Mouse (Mus musculus): ENCODE data around the gene Timm10. TPM values are rescaled to one million over a fixed set of nuclear protein-coding genes. Genes with fewer than 3 reads are reported as not detected.

Timm10 gene
- total and polyA plus RNA-seq, 3 experiments = 129 to 193 TPM; not detected in 1

DNA sequence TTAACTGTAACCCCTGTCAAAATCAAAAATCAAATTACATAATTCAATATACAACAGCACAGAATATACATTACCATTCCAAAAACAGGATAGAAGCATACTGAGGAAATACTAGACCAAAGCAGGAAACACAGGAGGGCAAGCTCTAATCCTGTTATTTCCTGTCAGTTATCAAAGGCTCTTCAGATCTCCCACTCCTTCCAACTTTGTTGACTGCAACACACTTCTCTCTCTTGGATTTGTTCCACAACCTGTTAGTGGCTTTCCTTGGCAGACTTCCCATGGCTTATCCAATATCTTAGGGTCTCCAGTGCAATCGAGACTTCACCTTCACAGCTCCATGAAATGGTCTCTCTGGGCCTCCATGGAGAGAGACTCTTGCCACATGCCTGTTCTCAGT lies 18.4 kb downstream of the Timm10 start:
- H3K27me3 ChIP-seq (ENCODE audit: control insufficient read depth in 1 of 2, insufficient read depth in 2 of 2, low read length in 2 of 2) = no peaks in the 10 kb centered on the region
- H3K27ac ChIP-seq (ENCODE audit: control insufficient read depth, low read depth, low read length) = no peak overlapping the region
- TF ChIP-seq E2F4 (IDR thresholded peaks at IDR 0.05; ENCODE audit: borderline replicate concordance, low read depth, low read length) = no peak
- TF ChIP-seq NRF1 (IDR thresholded peaks at IDR 0.05; ENCODE audit: insufficient read depth, low read depth, low read length, poor library complexity, severe bottlenecking) = no peak
- no peak for TF ChIP-seq MYB (IDR thresholded peaks at IDR 0.05; ENCODE audit: low read depth, low read length)
- peak; percentile 40; the same call in 1 of the 2 replicates for TF ChIP-seq ELF1 (IDR thresholded peaks at IDR 0.05; ENCODE audit: low read depth, low read length)
- TF ChIP-seq NELFE (IDR thresholded peaks at IDR 0.05; ENCODE audit: low read depth, low read length) = no peak
- TF ChIP-seq POLR2AphosphoS2 (IDR thresholded peaks at IDR 0.05; ENCODE audit: low read length) = 0 out of 2 replicates have a peak, but pooled peaks have one; percentile 51
- TF ChIP-seq SMC3 (IDR thresholded peaks at IDR 0.05; ENCODE audit: low read depth, low read length) = no peak
- no peak for TF ChIP-seq MAZ (IDR thresholded peaks at IDR 0.05; ENCODE audit: low read depth, low read length)
- no peak for TF ChIP-seq BHLHE40 (IDR thresholded peaks at IDR 0.05; ENCODE audit: borderline replicate concordance, low read depth, low read length)
- no peak for TF ChIP-seq TBP (IDR thresholded peaks at IDR 0.05; ENCODE audit: low read depth, low read length)
- TF ChIP-seq UBTF (IDR thresholded peaks at IDR 0.05; ENCODE audit: borderline replicate concordance, insufficient read depth, low read depth, low read length) = no peak
- TF ChIP-seq CHD1 (IDR thresholded peaks at IDR 0.05; ENCODE audit: low read depth, low read length) = no peak
- peak; percentile 70 to 78 for TF ChIP-seq EP300 (IDR thresholded peaks at IDR 0.05; ENCODE audit: low read depth in 1 of 2, low read length in 2 of 2)
- peak; percentile 71 for TF ChIP-seq SIN3A (IDR thresholded peaks at IDR 0.05; ENCODE audit: low read length)
- TF ChIP-seq POLR2A (IDR thresholded peaks at IDR 0.05; ENCODE audit: control insufficient read depth in 1 of 2, insufficient read depth in 1 of 2, low read depth in 1 of 2, low read length in 2 of 2, poor library complexity in 1 of 2) = no peak
- TF ChIP-seq KAT2A (conservative IDR thresholded peaks at IDR 0.05; ENCODE audit: low read depth, low read length) = no peak
- TF ChIP-seq RCOR1 (IDR thresholded peaks at IDR 0.05; ENCODE audit: low read depth, low read length) = peak; percentile 87
- no peak for TF ChIP-seq HCFC1 (IDR thresholded peaks at IDR 0.05; ENCODE audit: low read depth, low read length)
- TF ChIP-seq USF1 (IDR thresholded peaks at IDR 0.05; ENCODE audit: low read depth, low read length) = no peak
- TF ChIP-seq ZKSCAN1 (IDR thresholded peaks at IDR 0.05; ENCODE audit: low read depth, low read length) = no peak
- no peak for TF ChIP-seq MAX (IDR thresholded peaks at IDR 0.05; ENCODE audit: low read length)
- no peak for TF ChIP-seq MYC (IDR thresholded peaks at IDR 0.05; ENCODE audit: low read depth, low read length)
- no peak for TF ChIP-seq USF2 (IDR thresholded peaks at IDR 0.05; ENCODE audit: borderline replicate concordance in 1 of 2, insufficient read depth in 1 of 2, low read depth in 1 of 2, low read length in 2 of 2)
- no peak for TF ChIP-seq CTCF (IDR thresholded peaks at IDR 0.05 in 2 of 3, conservative IDR thresholded peaks at IDR 0.05 in 1 of 3; ENCODE audit: control insufficient read depth in 1 of 3, insufficient read depth in 1 of 3, low read depth in 2 of 3, low read length in 3 of 3, poor library complexity in 1 of 3, severe bottlenecking in 1 of 3)
- peak; percentile 69 for TF ChIP-seq ETS1 (IDR thresholded peaks at IDR 0.05; ENCODE audit: low read depth, low read length)
- TF ChIP-seq MEF2A (IDR thresholded peaks at IDR 0.05; ENCODE audit: extremely low read depth, insufficient replicate concordance, low read depth, low read length, poor library complexity, severe bottlenecking) = no peak
- no peak for TF ChIP-seq CHD2 (IDR thresholded peaks at IDR 0.05; ENCODE audit: low read length)
- no peak for TF ChIP-seq ZMIZ1 (IDR thresholded peaks at IDR 0.05; ENCODE audit: low read depth, low read length)
- no peak for TF ChIP-seq MAFK (IDR thresholded peaks at IDR 0.05; ENCODE audit: borderline replicate concordance, low read depth, low read length)
- peak; percentile 36; the same call in 1 of the 2 replicates for TF ChIP-seq MXI1 (IDR thresholded peaks at IDR 0.05; ENCODE audit: low read depth, low read length)
- no peak for TF ChIP-seq JUND (IDR thresholded peaks at IDR 0.05; ENCODE audit: low read depth, low read length)
- TF ChIP-seq GABPA (IDR thresholded peaks at IDR 0.05; ENCODE audit: low read depth, low read length) = no peak
- TF ChIP-seq GATA1 (IDR thresholded peaks at IDR 0.05; ENCODE audit: low read depth, low read length) = peak; percentile 61
- TF ChIP-seq ZNF384 (IDR thresholded peaks at IDR 0.05; ENCODE audit: low read depth, low read length) = no peak
- peak; percentile 79; the same call in 1 of the 2 replicates for TF ChIP-seq TCF12 (IDR thresholded peaks at IDR 0.05; ENCODE audit: low read depth, low read length)
- TF ChIP-seq ZC3H11A (IDR thresholded peaks at IDR 0.05; ENCODE audit: low read depth, low read length) = no peak
- TF ChIP-seq POLR2AphosphoS5 (IDR thresholded peaks at IDR 0.05; ENCODE audit: borderline replicate concordance, low read depth, low read length) = no peak
- no peak for TF ChIP-seq RAD21 (IDR thresholded peaks at IDR 0.05; ENCODE audit: low read depth, low read length)

More for the DNA sequence above, 18.4 kb downstream of the Timm10 start:
- Histone ChIP-seq H3K36me3 (ENCODE audit: control insufficient read depth in 1 of 2, insufficient read depth in 2 of 2, low read length in 2 of 2) (peaks cover 8 to 40% of the 10 kb centered on the region in 2 experiments), H3K9me3 (replicated peaks; ENCODE audit: insufficient read depth, low read length) (no peaks in the 10 kb centered on the region), H3K79me2 (ENCODE audit: control insufficient read depth, insufficient read depth, low read length, poor library complexity) (peaks cover 60% of the 10 kb centered on the region), H3K4me1 (ENCODE audit: control insufficient read depth in 1 of 2, insufficient read depth in 2 of 2, low read length in 2 of 2) (peaks cover 25 to 26% of the 10 kb centered on the region in 2 experiments), H3K4me3 (ENCODE audit: control insufficient read depth in 1 of 2, insufficient read depth in 1 of 2, low read depth in 2 of 2, low read length in 2 of 2) (no peak overlapping the region), H3K9ac (ENCODE audit: control insufficient read depth, low read depth, low read length, poor library complexity, severe bottlenecking) (no peak overlapping the region)
- DNase-seq (ENCODE audit: low read depth, low spot score) = peak; percentile 50
